Mouse (Mus musculus): Measurements from ENCODE around the gene B2m. TPM values are rescaled to one million over a fixed set of nuclear protein-coding genes. Genes with fewer than 3 reads are reported as not detected.

B2m gene
- polyA plus RNA-seq, 1 experiment: 609 TPM

DNA sequence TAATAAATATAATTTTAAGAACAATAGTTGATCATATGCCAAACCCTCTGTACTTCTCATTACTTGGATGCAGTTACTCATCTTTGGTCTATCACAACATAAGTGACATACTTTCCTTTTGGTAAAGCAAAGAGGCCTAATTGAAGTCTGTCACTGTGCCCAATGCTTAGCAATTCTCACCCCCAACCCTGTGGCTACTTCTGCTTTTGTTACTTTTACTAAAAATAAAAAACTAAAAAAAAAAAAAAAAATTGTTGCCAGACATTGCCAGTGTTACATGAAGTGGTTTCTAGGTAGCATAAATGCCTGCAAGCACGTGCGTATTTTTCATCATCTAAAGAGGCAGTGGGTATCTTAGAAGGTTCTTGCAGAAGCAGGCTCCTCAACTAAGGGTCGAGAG is 5.4 kb downstream of the B2m start:
- TF ChIP-seq POLR2A (IDR thresholded peaks at IDR 0.05; ENCODE audit: borderline replicate concordance, control insufficient read depth, low read depth, low read length) (no peak), CTCF (IDR thresholded peaks at IDR 0.05; ENCODE audit: control insufficient read depth, insufficient read depth, low read length) (no peak)
- H3K4me3 ChIP-seq (replicated peaks; ENCODE audit: control insufficient read depth, low read depth, low read length): no peak overlapping the region
- H3K27ac ChIP-seq (ENCODE audit: control insufficient read depth, insufficient read depth, low read depth, low read length, poor library complexity): peak overlapping the region; percentile 2; the same call in 1 of the 2 replicates
- 50% methylated on average over 3 of the region's 3 CpGs for WGBS
- peaks cover 12% of the 10 kb centered on the region; the same call in 1 of the 2 replicates for H3K4me1 ChIP-seq (ENCODE audit: control insufficient read depth, insufficient read depth, low read length)

DNA sequence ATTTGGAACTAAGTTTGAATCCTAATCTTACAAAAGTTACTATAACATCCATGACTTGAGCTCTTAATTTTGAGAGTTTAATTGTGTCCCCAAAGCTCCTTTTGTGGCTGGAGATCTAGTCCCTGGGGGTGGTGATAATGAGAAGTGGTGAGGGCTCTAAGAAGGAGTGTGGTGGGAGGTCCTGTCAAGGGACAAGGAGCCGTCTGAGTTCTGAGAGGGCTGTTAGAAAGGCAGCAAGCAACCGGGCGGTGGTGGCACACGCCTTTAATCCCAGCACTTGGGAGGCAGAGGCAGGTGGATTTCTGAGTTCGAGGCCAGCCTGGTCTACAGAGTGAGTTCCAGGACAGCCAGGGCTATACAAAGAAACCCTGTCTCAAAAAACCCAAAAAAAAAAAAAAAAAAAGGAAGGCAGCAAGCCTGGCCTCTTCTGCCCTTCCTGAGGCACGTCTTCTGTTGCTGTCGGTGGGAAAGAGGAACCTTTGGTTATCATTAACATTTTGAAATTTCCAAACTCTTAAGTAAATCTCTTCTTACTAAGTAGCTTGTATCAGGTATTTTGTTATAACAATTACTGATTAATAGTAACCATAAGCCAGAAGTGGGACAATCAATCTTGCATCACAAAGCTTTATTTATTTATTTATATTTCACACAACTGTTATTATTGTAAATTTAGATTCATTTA is 6.3 kb downstream of the B2m start:
- Histone ChIP-seq H3K4me3 (replicated peaks; ENCODE audit: control insufficient read depth, low read depth, low read length) (no peak overlapping the region), H3K4me1 (ENCODE audit: control insufficient read depth, insufficient read depth, low read length) (peaks cover 12% of the 10 kb centered on the region; the same call in 1 of the 2 replicates), H3K27ac (ENCODE audit: control insufficient read depth, insufficient read depth, low read depth, low read length, poor library complexity) (no peak overlapping the region)
- WGBS: 42% methylated on average over 7 of the region's 7 CpGs
- no peak for TF ChIP-seq CTCF (IDR thresholded peaks at IDR 0.05; ENCODE audit: control insufficient read depth, insufficient read depth, low read length)
- no peak for TF ChIP-seq POLR2A (IDR thresholded peaks at IDR 0.05; ENCODE audit: borderline replicate concordance, control insufficient read depth, low read depth, low read length)

DNA sequence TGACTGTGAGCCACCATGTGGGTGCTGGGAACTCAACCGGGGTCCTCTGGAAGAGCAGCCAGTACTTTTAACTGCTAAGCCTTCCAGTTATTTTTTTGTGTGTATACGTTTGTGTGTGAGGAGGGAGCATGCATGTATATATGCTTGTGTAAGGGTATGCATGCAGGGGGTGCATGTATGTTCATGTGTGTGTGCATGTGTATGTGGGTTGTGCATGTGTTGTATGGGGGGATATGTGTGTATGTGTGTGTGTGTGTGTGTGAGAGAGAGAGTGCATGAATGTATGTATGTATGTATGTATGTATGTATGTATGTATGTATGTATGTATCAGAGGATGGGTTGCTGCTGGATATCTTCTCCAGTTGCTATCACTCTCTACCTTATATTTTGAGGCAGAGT is 7.0 kb downstream of the B2m start:
- Histone ChIP-seq H3K4me3 (replicated peaks; ENCODE audit: control insufficient read depth, low read depth, low read length) (no peak overlapping the region), H3K4me1 (ENCODE audit: control insufficient read depth, insufficient read depth, low read length) (peaks cover 12% of the 10 kb centered on the region; the same call in 1 of the 2 replicates), H3K27ac (ENCODE audit: control insufficient read depth, insufficient read depth, low read depth, low read length, poor library complexity) (no peak overlapping the region)
- 84% methylated on average over 2 of the region's 2 CpGs for WGBS
- TF ChIP-seq POLR2A (IDR thresholded peaks at IDR 0.05; ENCODE audit: borderline replicate concordance, control insufficient read depth, low read depth, low read length) (no peak), CTCF (IDR thresholded peaks at IDR 0.05; ENCODE audit: control insufficient read depth, insufficient read depth, low read length) (no peak)

DNA sequence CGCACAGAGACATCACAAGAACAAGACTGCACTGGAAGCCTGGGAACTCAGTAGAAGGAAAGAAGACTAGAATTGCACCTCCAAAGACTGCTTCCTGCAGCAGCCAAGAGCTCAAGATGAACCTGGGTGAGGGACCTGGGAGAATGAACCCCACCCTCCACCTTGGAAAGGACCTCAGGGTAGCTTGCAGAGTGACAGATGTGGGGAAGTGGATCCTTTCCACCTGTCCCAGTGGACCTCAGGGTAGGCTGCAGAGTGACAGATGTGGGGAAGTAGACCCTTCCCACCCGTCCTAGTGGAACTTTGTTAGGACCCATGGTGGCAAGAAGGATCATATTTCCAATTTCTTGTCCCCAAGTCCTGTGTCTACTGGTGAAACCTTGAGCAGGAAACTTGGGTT is 7.8 kb downstream of the B2m start:
- no peak for TF ChIP-seq POLR2A (IDR thresholded peaks at IDR 0.05; ENCODE audit: borderline replicate concordance, control insufficient read depth, low read depth, low read length)
- no peak overlapping the region for H3K4me3 ChIP-seq (replicated peaks; ENCODE audit: control insufficient read depth, low read depth, low read length)
- H3K4me1 ChIP-seq (ENCODE audit: control insufficient read depth, insufficient read depth, low read length): peaks cover 12% of the 10 kb centered on the region; the same call in 1 of the 2 replicates
- H3K27ac ChIP-seq (ENCODE audit: control insufficient read depth, insufficient read depth, low read depth, low read length, poor library complexity): peak overlapping the region; percentile 72
- WGBS: 58% methylated on average over 2 of the region's 2 CpGs

DNA sequence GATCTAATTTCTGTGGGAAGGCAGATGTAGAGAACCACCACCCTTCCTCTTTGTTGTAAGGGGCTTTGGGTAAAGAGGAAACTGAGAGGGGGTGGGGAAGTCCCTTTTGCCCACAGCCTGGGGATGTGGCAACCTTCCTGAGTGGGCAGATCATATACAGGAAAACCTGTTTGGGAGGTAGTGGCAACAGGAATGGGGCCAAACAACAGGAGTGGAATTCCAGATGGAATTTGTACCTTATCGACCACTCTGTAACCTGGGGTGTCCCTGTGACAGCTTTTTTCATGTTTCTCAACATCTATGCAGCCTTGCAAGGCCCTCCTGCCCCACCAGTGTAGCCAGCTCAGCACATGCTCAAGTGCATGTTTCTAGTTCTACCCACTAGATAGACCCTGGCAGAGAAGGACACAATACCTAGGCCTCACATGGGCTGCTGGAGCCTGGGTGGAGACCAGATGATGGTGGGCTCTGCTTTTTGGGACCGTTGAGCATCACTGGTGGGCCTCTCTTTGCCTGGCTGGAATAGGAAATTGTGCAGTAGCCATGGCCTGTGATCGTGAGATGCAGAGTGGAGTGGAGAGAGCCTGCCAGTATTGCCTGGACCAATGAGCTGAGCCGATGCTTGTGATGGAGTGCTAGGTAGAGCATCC is 8.7 kb downstream of the B2m start:
- Histone ChIP-seq H3K4me1 (ENCODE audit: control insufficient read depth, insufficient read depth, low read length) (peaks cover 12% of the 10 kb centered on the region; the same call in 1 of the 2 replicates), H3K4me3 (replicated peaks; ENCODE audit: control insufficient read depth, low read depth, low read length) (no peak overlapping the region), H3K27ac (ENCODE audit: control insufficient read depth, insufficient read depth, low read depth, low read length, poor library complexity) (peak overlapping the region; percentile 30)
- no peak for TF ChIP-seq POLR2A (IDR thresholded peaks at IDR 0.05; ENCODE audit: borderline replicate concordance, control insufficient read depth, low read depth, low read length)
- TF ChIP-seq CTCF (IDR thresholded peaks at IDR 0.05; ENCODE audit: control insufficient read depth, insufficient read depth, low read length): no peak
- WGBS: 47% methylated on average over 4 of the region's 4 CpGs

DNA sequence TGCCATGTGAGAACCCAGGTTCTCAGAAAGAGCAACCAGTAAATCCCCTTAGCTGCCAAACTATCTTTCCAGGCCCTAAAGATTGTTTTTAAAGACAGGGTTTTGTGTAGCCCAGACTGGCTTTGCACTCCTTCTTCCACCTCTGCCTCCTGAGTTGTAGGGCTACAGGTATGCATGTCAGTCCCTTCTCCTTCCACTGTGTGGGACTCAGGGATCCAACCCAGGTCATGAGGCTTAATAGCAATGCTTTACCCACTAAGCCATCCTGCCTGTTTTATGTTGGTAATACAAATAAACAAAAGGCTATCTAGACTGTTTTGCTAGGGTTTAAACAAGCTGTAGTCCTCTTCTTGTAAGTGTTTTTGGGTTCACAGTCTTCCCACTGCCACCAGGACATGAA is 10.1 kb downstream of the B2m start:
- Histone ChIP-seq H3K27ac (ENCODE audit: control insufficient read depth, insufficient read depth, low read depth, low read length, poor library complexity) (no peak overlapping the region), H3K4me3 (replicated peaks; ENCODE audit: control insufficient read depth, low read depth, low read length) (no peak overlapping the region), H3K4me1 (ENCODE audit: control insufficient read depth, insufficient read depth, low read length) (peaks cover 8% of the 10 kb centered on the region; the same call in 1 of the 2 replicates)
- no peak for TF ChIP-seq CTCF (IDR thresholded peaks at IDR 0.05; ENCODE audit: control insufficient read depth, insufficient read depth, low read length)
- TF ChIP-seq POLR2A (IDR thresholded peaks at IDR 0.05; ENCODE audit: borderline replicate concordance, control insufficient read depth, low read depth, low read length): no peak

DNA sequence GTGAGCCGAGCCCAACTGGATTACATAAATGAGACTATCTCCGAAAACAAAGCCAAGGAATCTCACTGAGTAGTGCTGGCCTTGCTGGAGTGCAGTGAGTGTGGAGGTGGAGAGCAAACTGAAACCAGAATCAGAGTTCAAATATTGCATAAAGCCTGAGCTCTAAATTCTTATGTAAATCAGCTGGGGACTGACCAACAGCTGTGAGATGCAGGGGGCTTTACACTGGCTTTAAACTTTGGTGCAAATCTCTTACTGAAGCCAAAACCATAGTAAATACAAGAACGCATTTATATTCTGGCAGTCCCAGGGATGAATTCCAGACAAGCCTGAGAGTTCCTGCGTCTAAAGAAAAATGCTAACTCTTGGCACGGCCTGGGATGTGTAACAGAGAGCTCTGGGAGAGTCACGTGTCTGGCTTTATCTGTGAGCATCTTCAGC is 10.9 kb downstream of the B2m start:
- Histone ChIP-seq H3K4me3 (replicated peaks; ENCODE audit: control insufficient read depth, low read depth, low read length) (no peak overlapping the region), H3K4me1 (ENCODE audit: control insufficient read depth, insufficient read depth, low read length) (peaks cover 8% of the 10 kb centered on the region; the same call in 1 of the 2 replicates), H3K27ac (ENCODE audit: control insufficient read depth, insufficient read depth, low read depth, low read length, poor library complexity) (no peak overlapping the region)
- TF ChIP-seq POLR2A (IDR thresholded peaks at IDR 0.05; ENCODE audit: borderline replicate concordance, control insufficient read depth, low read depth, low read length): no peak
- no peak for TF ChIP-seq CTCF (IDR thresholded peaks at IDR 0.05; ENCODE audit: control insufficient read depth, insufficient read depth, low read length)
- WGBS: 84% methylated on average over 6 of the region's 6 CpGs

DNA sequence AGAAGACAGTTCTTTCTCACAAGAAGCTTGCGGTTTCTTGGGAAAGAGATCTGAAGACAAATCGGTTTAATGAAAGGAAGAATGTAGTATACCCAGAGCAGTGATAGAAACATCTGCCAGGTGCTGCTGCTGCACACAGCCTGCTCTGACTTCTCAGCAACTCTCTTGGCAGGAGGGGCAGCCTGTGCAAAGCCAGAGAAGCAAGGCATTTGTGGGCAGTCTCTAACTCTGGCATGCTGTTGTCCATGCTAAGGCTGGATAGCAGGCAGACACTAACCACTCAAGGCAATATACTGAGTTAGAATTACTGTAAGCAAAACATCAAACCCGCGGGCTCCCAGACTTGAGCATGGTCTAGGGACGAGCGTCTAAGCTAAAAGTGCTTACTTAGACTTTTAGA is 12.2 kb downstream of the B2m start:
- TF ChIP-seq CTCF (IDR thresholded peaks at IDR 0.05; ENCODE audit: control insufficient read depth, insufficient read depth, low read length): no peak
- TF ChIP-seq POLR2A (IDR thresholded peaks at IDR 0.05; ENCODE audit: borderline replicate concordance, control insufficient read depth, low read depth, low read length): no peak
- Histone ChIP-seq H3K4me3 (replicated peaks; ENCODE audit: control insufficient read depth, low read depth, low read length) (no peak overlapping the region), H3K27ac (ENCODE audit: control insufficient read depth, insufficient read depth, low read depth, low read length, poor library complexity) (no peak overlapping the region), H3K4me1 (ENCODE audit: control insufficient read depth, insufficient read depth, low read length) (peaks cover 10% of the 10 kb centered on the region; the same call in 1 of the 2 replicates)
- WGBS: 86% methylated on average over 6 of the region's 6 CpGs

All from bone marrow, adult 2 months (tissue).